Mouse (Mus musculus): ENCODE measurements at regions not wholly inside any gene's neighbourhood (a gene's known extent, or its start where the extent isn't known, plus 50 kb on each side); places are given as distances from the start of the nearest gene placed in this dataset.

DNA sequence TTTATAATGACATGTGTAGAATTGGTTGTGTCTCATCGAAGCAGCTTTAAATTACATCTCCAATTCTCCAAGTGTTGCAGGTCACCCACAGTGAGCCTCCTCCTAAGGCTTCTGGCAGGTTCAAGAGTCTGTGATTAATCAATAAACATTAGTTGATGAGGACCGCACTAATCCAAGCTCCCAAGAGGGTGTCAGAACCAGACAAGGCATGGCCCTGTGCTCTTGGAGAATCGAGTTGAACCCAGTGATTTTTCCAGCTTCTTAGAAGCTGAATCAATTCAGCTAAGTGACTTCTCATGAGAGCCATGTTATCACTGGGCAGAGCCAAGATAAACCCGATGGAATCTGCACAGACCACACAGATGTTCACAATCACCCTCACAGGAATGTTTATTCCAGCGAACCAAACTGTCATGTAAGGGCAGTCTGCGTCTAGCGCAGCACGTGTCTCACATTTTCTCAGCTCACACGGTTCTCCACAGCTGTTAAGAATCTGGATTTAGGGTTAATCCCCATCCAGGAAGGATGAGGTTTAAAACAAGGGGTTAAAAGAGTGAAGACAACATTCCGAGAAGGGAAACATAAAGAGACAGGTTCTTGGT lies 76.4 kb upstream of the Cd93 start:
- no peaks in the 10 kb centered on the region for H3K27me3 ChIP-seq (ENCODE audit: control insufficient read depth, insufficient read depth, low read length)
- 45% methylated on average over 10 of the region's 10 CpGs for WGBS (ENCODE audit: insufficient replicate concordance)
- peaks cover 0 to 2% of the 10 kb centered on the region in 2 experiments; a peak in 2 of 4 replicates for H3K4me1 ChIP-seq (replicated peaks; ENCODE audit: control insufficient read depth in 2 of 2, insufficient read depth in 2 of 2, low read length in 1 of 2)
- no peak overlapping the region for H3K4me2 ChIP-seq (ENCODE audit: low read depth)
- no peaks in the 10 kb centered on the region for H3K36me3 ChIP-seq (replicated peaks; ENCODE audit: control insufficient read depth, insufficient read depth, low read depth)
- no peak for TF ChIP-seq CTCF (IDR thresholded peaks at IDR 0.05; ENCODE audit: low read depth)
- H3K9ac ChIP-seq (replicated peaks) = no peak overlapping the region
- no peaks in the 10 kb centered on the region for H3K9me3 ChIP-seq (ENCODE audit: control insufficient read depth, low read length)
- no peak overlapping the region for H3K27ac ChIP-seq
- no peak overlapping the region for H3K4me3 ChIP-seq (ENCODE audit: insufficient read depth in 1 of 2, low read depth in 2 of 2, low read length in 2 of 2)
- no peak for DNase-seq (ENCODE audit: low read depth in 3 of 3, low spot score in 3 of 3)
- ATAC-seq (ENCODE audit: insufficient read depth) = no peak

DNA sequence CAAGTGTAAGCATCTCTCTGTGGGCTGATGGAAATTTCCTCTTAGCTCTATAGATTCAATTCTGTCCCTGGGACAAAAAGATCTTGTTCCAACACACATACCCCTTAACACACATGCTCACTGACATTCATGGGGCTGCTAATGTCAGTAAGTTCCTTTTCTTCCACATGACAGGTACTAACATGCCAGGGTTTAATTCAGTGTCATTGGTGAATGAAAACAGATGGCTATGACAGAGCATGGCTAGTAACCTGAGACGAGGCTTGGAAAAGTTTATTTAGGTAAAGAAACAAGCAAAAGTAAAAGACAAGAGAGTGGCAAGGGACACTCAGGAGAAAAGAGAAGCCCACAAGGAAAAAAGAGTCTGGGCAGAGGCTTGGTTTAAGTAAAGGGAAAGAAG lies 74.5 kb upstream of the Cd93 start:
- TF ChIP-seq EP300 (IDR thresholded peaks at IDR 0.05; ENCODE audit: low read depth) (no peak), CTCF (IDR thresholded peaks at IDR 0.05; ENCODE audit: low read depth) (no peak)
- 44% methylated on average over 1 of the region's 1 CpGs for WGBS (ENCODE audit: insufficient replicate concordance)
- no peak overlapping the region for H3K4me3 ChIP-seq (ENCODE audit: insufficient read depth in 1 of 2, low read depth in 2 of 2, low read length in 2 of 2)
- no peaks in the 10 kb centered on the region for H3K9me3 ChIP-seq (ENCODE audit: control insufficient read depth, low read length)
- peaks cover 0 to 2% of the 10 kb centered on the region in 2 experiments; a peak in 2 of 4 replicates for H3K4me1 ChIP-seq (replicated peaks; ENCODE audit: control insufficient read depth in 2 of 2, insufficient read depth in 2 of 2, low read length in 1 of 2)
- H3K27ac ChIP-seq = no peak overlapping the region
- DNase-seq (ENCODE audit: low read depth in 3 of 3, low spot score in 3 of 3) (no peak), ATAC-seq (ENCODE audit: insufficient read depth) (no peak)
- H3K27me3 ChIP-seq (ENCODE audit: control insufficient read depth, insufficient read depth, low read length) = no peaks in the 10 kb centered on the region
- no peak overlapping the region for H3K4me2 ChIP-seq (ENCODE audit: low read depth)
- no peak overlapping the region for H3K9ac ChIP-seq (replicated peaks)
- H3K36me3 ChIP-seq (replicated peaks; ENCODE audit: control insufficient read depth, insufficient read depth, low read depth) = no peaks in the 10 kb centered on the region

DNA sequence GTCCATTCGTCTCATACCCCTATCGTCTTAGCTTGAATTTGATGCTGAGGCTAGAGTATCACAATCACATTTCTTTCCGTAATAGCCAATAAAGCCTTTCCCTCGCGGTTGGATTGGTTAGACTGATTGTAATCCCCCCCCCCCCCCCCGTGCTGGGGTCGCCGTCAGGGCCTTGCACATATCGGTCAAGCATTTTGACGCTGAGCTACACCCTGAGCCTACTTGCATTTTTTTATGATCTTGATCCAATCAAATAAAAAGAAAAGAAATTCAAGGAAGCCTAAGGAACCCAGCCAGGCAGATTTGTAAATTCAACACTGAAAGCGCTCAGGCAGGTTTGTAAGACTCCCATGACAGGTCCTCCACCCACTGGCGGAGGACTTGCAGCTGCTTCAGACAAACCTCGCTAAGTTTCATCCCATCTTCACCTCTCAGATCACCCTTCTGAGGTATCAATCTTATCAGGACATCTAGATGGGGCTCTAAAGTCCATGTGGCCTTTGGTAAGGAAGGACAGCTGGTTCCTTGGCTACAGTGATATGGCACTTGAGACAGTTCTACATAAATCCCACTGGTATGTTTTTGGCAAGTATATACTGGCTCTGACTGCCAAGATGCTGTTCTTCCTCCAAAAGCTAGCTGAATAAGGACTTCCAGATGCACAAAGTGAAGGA lies 66.8 kb upstream of the Cd93 start:
- 66% methylated on average over 13 of the region's 13 CpGs for WGBS (ENCODE audit: insufficient replicate concordance)
- TF ChIP-seq EP300 (IDR thresholded peaks at IDR 0.05; ENCODE audit: low read depth) (no peak), CTCF (IDR thresholded peaks at IDR 0.05; ENCODE audit: low read depth) (no peak)
- Histone ChIP-seq H3K27me3 (ENCODE audit: control insufficient read depth, insufficient read depth, low read length) (no peaks in the 10 kb centered on the region), H3K27ac (no peak overlapping the region), H3K4me3 (ENCODE audit: insufficient read depth in 1 of 2, low read depth in 2 of 2, low read length in 2 of 2) (no peak overlapping the region), H3K36me3 (replicated peaks; ENCODE audit: control insufficient read depth, insufficient read depth, low read depth) (no peaks in the 10 kb centered on the region), H3K9ac (replicated peaks) (no peak overlapping the region), H3K4me2 (ENCODE audit: low read depth) (no peak overlapping the region), H3K4me1 (replicated peaks; ENCODE audit: control insufficient read depth in 2 of 2, insufficient read depth in 2 of 2, low read length in 1 of 2) (no peaks in the 10 kb centered on the region), H3K9me3 (ENCODE audit: control insufficient read depth, low read length) (no peaks in the 10 kb centered on the region)
- ATAC-seq (ENCODE audit: insufficient read depth) (no peak), DNase-seq (ENCODE audit: low read depth in 3 of 3, low spot score in 3 of 3) (no peak)

DNA sequence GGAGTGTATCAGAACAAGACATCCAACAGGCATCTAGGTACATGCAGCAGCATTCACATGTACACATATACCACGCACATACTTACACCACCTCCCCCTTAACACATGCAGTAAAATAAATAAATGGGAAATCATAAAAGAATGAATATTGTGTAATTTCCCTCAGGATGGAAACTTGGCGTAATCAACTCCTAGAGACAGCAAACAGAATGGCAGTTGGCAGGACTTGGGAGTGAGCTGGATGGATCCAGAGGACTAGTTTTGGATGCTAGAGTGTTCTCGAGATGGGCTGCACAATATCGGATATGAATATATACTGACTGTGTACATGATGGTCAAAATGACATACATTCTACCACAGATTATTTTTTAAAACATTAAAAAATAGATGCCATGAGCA lies 66.0 kb upstream of the Cd93 start:
- Histone ChIP-seq H3K9me3 (ENCODE audit: control insufficient read depth, low read length) (no peaks in the 10 kb centered on the region), H3K4me2 (ENCODE audit: low read depth) (no peak overlapping the region), H3K36me3 (replicated peaks; ENCODE audit: control insufficient read depth, insufficient read depth, low read depth) (no peaks in the 10 kb centered on the region), H3K27me3 (ENCODE audit: control insufficient read depth, insufficient read depth, low read length) (no peaks in the 10 kb centered on the region), H3K9ac (replicated peaks) (no peak overlapping the region), H3K4me3 (ENCODE audit: insufficient read depth in 1 of 2, low read depth in 2 of 2, low read length in 2 of 2) (no peak overlapping the region), H3K4me1 (replicated peaks; ENCODE audit: control insufficient read depth in 2 of 2, insufficient read depth in 2 of 2, low read length in 1 of 2) (no peaks in the 10 kb centered on the region), H3K27ac (no peak overlapping the region)
- no peak for TF ChIP-seq CTCF (IDR thresholded peaks at IDR 0.05; ENCODE audit: low read depth)
- no peak for TF ChIP-seq EP300 (IDR thresholded peaks at IDR 0.05; ENCODE audit: low read depth)
- no peak for ATAC-seq (ENCODE audit: insufficient read depth)
- 73% methylated on average over 4 of the region's 4 CpGs for WGBS (ENCODE audit: insufficient replicate concordance)
- no peak for DNase-seq (ENCODE audit: low read depth in 3 of 3, low spot score in 3 of 3)

DNA sequence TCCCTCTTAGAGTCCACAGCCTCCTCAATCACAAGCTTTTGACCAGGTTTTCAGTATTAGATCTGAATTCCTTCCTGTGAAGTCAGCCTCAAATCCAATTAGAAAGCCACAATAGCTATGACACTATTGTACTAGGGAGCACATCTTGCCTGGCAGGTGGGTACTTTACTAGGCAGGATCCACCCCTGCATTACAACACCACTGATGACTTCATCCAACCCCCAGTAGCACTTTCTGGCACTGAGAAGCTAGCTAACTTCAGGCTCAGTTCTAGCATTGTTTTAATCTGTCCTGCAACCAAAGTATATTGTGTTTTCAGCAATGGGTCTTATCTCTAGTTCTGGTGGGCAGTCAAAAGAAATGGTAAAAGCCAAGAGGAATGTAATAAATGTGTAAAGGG lies 64.2 kb upstream of the Cd93 start:
- H3K4me1 ChIP-seq (replicated peaks; ENCODE audit: control insufficient read depth in 2 of 2, insufficient read depth in 2 of 2, low read length in 1 of 2) = no peaks in the 10 kb centered on the region
- no peak for TF ChIP-seq CTCF (IDR thresholded peaks at IDR 0.05; ENCODE audit: low read depth)
- no peak for TF ChIP-seq EP300 (IDR thresholded peaks at IDR 0.05; ENCODE audit: low read depth)
- H3K9ac ChIP-seq (replicated peaks) = no peak overlapping the region
- H3K9me3 ChIP-seq (ENCODE audit: control insufficient read depth, low read length) = no peaks in the 10 kb centered on the region
- no peak overlapping the region for H3K4me2 ChIP-seq (ENCODE audit: low read depth)
- H3K36me3 ChIP-seq (replicated peaks; ENCODE audit: control insufficient read depth, insufficient read depth, low read depth) = no peaks in the 10 kb centered on the region
- ATAC-seq (ENCODE audit: insufficient read depth) (no peak), DNase-seq (ENCODE audit: low read depth in 3 of 3, low spot score in 3 of 3) (no peak)
- H3K4me3 ChIP-seq (ENCODE audit: insufficient read depth in 1 of 2, low read depth in 2 of 2, low read length in 2 of 2) = no peak overlapping the region
- no peak overlapping the region for H3K27ac ChIP-seq
- H3K27me3 ChIP-seq (ENCODE audit: control insufficient read depth, insufficient read depth, low read length) = no peaks in the 10 kb centered on the region
